ENCODE assay signal across 12 mouse cellular contexts in the genomic region with DNA sequence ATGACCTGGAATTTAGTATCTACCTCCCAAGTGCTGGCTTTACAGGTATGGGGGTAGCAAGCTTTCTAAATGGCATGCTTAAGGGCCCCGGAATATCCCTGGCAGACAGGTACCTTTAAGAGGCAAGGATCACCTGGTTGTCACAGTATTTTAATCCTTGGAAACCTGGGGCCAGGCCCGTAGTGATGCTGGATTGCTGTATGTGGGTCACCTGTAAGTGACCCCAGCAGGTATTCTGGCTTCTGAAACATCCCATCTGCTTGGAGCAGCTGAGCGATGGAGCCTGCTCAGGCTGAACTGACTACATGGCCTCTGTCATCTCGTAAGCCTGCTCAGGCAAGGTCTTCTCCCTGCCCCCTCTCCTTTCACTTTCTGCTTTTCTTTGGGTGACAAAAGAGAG.
"Had no signal": no experiment of that assay in that cellular context is flagged by ENCODE, and none has a peak within 500 bp of the region (broad histone marks: within the 10 kb centered on the region; RNA-seq: fewer than 3 reads in every experiment).

No protein-coding gene starts in this region.

- H3K9me3 ChIP-seq: limb, embryonic 15.5 days; liver, embryonic 12.5 days; midbrain, embryonic 10.5 days; stomach, embryonic 15.5 days had no signal

- H3K9ac ChIP-seq: limb, embryonic 15.5 days; liver, embryonic 12.5 days; lung, embryonic 14.5 days; stomach, embryonic 15.5 days had no signal

- H3K36me3 ChIP-seq: limb, embryonic 15.5 days; liver, embryonic 12.5 days; midbrain, embryonic 10.5 days; stomach, embryonic 15.5 days had no signal

- H3K4me3 ChIP-seq: limb, embryonic 15.5 days; liver, embryonic 12.5 days; midbrain, embryonic 10.5 days; stomach, embryonic 15.5 days had no signal

- DNase-seq: kidney, postnatal 25 days; layer of hippocampus, postnatal 36 days; lung, embryonic 14.5 days; lung, postnatal 10 days; lung, postnatal 4 days; right cerebral cortex, postnatal 14 days; thymus, adult 2 months; thymus, postnatal 25 days had no signal

- H3K27ac ChIP-seq: limb, embryonic 15.5 days; liver, embryonic 12.5 days; midbrain, embryonic 10.5 days; stomach, embryonic 15.5 days had no signal

- H3K4me2 ChIP-seq: limb, embryonic 15.5 days; liver, embryonic 12.5 days; lung, embryonic 14.5 days; stomach, embryonic 15.5 days had no signal

- ATAC-seq: liver, embryonic 12.5 days had no signal
